Mouse (Mus musculus) B cell, adult 2 months (primary cell): ENCODE results near the gene Gm21761.
A peak's percentile ranks its signal among the peaks of the same experiment; 100 is the strongest.
"Not testable (repeated sequence)": the region's sequence is repeated elsewhere in the genome, so short reads cannot be mapped to it uniquely, and the experiment has no call there.

Experiments
- DNase-seq, 2 experiments: peaks; one replicate each; pipeline ENCODE4 v3.0.0; 2022

Gene Gm21761

GRCm38 (mm10) chr13:119929172-119929571 is at the start of gene Gm21761:
Gene Gm21761, minus strand, starts transcription at chr13:119929272.
- DNase-seq = not testable (repeated sequence)

GRCm38 (mm10) chr13:119969163-119969562 is 40.1 kb upstream of the Gm21761 start:
- DNase-seq = not testable (repeated sequence)

- DNase-seq = not testable (repeated sequence)
Observed at GRCm38 (mm10) chr13:119968193-119968592, 39.1 kb upstream of the Gm21761 start.

- DNase-seq = peak; percentile 10 to 35
Observed at GRCm38 (mm10) chr13:119965968-119966367, 36.9 kb upstream of the Gm21761 start.

- DNase-seq = peak in 1 of 2 experiments; percentile 4
Observed at GRCm38 (mm10) chr13:119965302-119965952, 36.4 kb upstream of the Gm21761 start.

GRCm38 (mm10) chr13:119962856-119963255 is 33.8 kb upstream of the Gm21761 start:
- not testable (repeated sequence) for DNase-seq

- not testable (repeated sequence) for DNase-seq
Observed at GRCm38 (mm10) chr13:119955567-119955966, 26.5 kb upstream of the Gm21761 start.

- DNase-seq = not testable (repeated sequence)
Observed at GRCm38 (mm10) chr13:119955089-119955488, 26.0 kb upstream of the Gm21761 start.

GRCm38 (mm10) chr13:119950706-119951105 is 21.6 kb upstream of the Gm21761 start, which contains the start of gene B020031M17Rik:
Gene B020031M17Rik, minus strand, starts transcription at chr13:119950806.
- not testable (repeated sequence) for DNase-seq

GRCm38 (mm10) chr13:119924597-119925340 is 4.3 kb downstream of the Gm21761 start:
- not testable (repeated sequence) for DNase-seq

- DNase-seq = peak; percentile 6 to 12
Observed at GRCm38 (mm10) chr13:119916966-119917722, 11.9 kb downstream of the Gm21761 start.

GRCm38 (mm10) chr13:119916449-119916848 is 12.6 kb downstream of the Gm21761 start:
- DNase-seq = peak in 1 of 2 experiments; percentile 15

- DNase-seq = not testable (repeated sequence)
Observed at GRCm38 (mm10) chr13:119898549-119898948, 30.5 kb downstream of the Gm21761 start.

- not testable (repeated sequence) for DNase-seq
Observed at GRCm38 (mm10) chr13:119894685-119895084, 34.4 kb downstream of the Gm21761 start, which contains the start of gene Tcstv1. Gene Tcstv1, minus strand, starts transcription at chr13:119894785.

GRCm38 (mm10) chr13:119886896-119887295 is 42.2 kb downstream of the Gm21761 start:
- DNase-seq = not testable (repeated sequence)

GRCm38 (mm10) chr13:119864395-119864999 is 64.6 kb downstream of the Gm21761 start:
- not testable (repeated sequence) for DNase-seq

GRCm38 (mm10) chr13:119862399-119862798 is 66.7 kb downstream of the Gm21761 start:
- DNase-seq = not testable (repeated sequence)
